Mouse (Mus musculus): Measurements from ENCODE around the gene Leng1. TPM values are rescaled to one million over a fixed set of nuclear protein-coding genes. Genes with fewer than 3 reads are reported as not detected.
A peak's percentile ranks its signal among the peaks of the same experiment; 100 is the strongest.
"Not testable (repeated sequence)": the region's sequence is repeated elsewhere in the genome, so short reads cannot be mapped to it uniquely, and the experiment has no call there.

Gene Leng1
- polyA plus RNA-seq (2015; fragmentation: Nextera tagmentation; extraction: Ambion mirVana) = 12.2 and 13.5 TPM in 2 replicates

DNA sequence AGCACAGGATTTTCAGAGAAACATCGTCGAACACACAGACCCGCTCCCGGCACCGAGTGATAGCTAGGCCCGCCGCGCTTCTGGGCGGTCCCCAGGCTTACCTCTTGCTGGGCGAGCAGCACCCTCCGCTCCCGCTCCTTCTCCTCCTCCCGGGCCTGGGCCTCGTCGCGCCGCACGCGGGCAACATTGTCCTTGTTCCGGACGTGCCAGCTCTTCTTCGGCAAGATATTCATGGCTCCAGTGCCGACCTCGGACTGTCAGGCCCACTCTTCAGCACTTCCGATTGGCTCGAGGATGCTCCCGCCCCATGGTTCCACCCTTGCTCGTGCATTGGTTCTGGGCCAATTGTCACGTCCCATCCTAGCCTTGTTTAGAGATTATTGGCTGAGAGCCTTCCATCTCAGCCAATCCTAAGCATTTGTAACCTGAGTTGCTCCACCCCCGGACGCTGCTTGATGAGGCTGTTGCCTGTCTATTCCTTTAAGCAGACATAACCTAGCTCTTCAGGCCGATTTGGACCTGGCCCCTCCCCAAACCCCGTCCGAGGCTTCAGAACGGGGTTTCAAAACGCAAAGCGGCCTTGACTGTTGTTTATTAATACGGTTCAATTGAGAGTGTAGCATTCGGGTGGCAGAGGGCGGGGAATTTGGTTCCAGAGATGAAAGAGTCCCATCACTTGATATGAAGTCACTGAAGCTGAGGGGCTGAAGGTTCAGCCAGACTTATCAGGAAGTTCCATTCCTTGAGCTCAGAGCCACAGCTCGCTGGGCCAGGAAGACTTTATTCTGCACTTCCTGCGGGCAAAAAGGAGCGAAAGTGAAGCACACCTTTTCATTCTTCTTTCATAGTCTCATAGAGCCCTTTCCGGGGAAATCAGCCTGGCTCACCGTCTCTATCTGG is at the start of gene Leng1:
TSS of gene Leng1 (minus strand) at position 626 of the 900 bp plus-strand sequence.
- Histone ChIP-seq H3K4me2 (ENCODE audit: low read depth, low read length) (peak within 1 kb of the TSS; percentile 65), H3K9ac (ENCODE audit: low read length) (peak within 1 kb of the TSS; percentile 78), H3K27me3 (ENCODE audit: control insufficient read depth, insufficient read depth, low read depth, low read length) (no peaks in the 10 kb centered on the region), H3K4me1 (replicated peaks; ENCODE audit: control insufficient read depth, insufficient read depth, low read length) (peaks cover 10% of the 10 kb centered on the region), H3K9me3 (ENCODE audit: control insufficient read depth, low read length) (no peaks in the 10 kb centered on the region), H3K4me3 (ENCODE audit: low read length) (peak within 1 kb of the TSS; percentile 66), H3K36me3 (ENCODE audit: control insufficient read depth, insufficient read depth, low read length) (peaks cover 13% of the 10 kb centered on the region), H3K27ac (ENCODE audit: low read length) (peak within 1 kb of the TSS; percentile 91)
- peak; percentile 98 for ATAC-seq (ENCODE audit: low read depth)
- WGBS = 2% methylated on average over 45 of the region's 45 CpGs

DNA sequence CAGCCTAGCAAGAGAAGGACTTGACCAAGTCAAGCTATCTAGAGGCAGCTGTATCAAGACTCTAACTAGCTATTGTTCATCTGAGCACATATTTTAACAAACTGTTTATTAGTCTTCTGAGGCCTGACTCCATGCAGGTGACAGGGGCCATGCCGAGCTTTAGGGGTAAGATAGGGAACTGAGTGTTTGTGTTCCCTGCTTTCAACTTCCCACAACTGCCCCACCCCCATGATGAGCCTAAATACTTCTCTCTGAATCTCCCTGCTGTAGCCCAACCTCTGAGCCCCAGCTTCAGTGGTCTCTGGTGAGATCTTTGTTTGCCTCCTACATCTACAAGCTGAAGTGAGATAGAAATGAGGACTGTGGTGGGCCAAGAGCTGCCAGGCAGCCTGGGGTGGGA is 49.6 kb upstream of the Leng1 start:
- no peaks in the 10 kb centered on the region for H3K36me3 ChIP-seq (ENCODE audit: control insufficient read depth, insufficient read depth, low read length)
- no peak overlapping the region for H3K27ac ChIP-seq (ENCODE audit: low read length)
- ATAC-seq (ENCODE audit: low read depth) = no peak
- no peaks in the 10 kb centered on the region for H3K27me3 ChIP-seq (ENCODE audit: control insufficient read depth, insufficient read depth, low read depth, low read length)
- no peak overlapping the region for H3K9ac ChIP-seq (ENCODE audit: low read length)
- H3K4me3 ChIP-seq (ENCODE audit: low read length) = no peak overlapping the region
- 11% methylated on average over 1 of the region's 1 CpGs for WGBS
- no peaks in the 10 kb centered on the region for H3K4me1 ChIP-seq (replicated peaks; ENCODE audit: control insufficient read depth, insufficient read depth, low read length)
- no peak overlapping the region for H3K4me2 ChIP-seq (ENCODE audit: low read depth, low read length)
- H3K9me3 ChIP-seq (ENCODE audit: control insufficient read depth, low read length) = no peaks in the 10 kb centered on the region

DNA sequence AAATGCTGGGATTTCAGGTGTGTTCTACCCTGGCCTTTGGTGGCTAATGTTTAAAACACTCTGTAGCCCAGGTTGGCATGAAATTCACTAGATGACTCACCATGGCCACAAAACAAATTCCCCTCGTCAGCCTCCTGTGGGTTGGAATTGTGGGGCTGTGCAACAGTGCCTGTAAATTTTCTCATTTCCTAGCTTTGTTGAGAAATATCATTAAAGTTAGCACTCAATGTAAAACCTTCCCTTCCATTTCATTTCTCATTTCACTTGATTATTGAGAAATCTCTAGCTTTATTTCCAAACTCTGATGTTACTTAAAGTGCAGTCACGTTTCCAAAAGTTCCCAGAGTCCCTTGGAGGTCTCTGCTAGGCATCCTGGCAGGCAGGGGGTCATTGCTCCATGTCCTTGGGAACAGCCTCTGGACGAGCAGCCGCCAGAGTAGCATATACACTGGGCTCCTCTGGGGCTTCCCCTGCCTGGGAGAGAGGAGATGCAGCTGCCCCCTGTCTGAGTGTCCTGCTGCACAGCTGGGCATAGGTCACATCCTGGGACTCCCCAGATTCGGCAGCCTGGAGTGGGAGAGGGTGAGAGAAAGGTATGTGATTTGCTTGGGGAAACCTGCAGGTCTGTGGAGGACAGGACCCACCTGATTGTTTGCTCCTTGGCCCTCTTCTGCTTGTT is 46.8 kb upstream of the Leng1 start:
- WGBS = 27% methylated on average over 5 of the region's 5 CpGs
- Histone ChIP-seq H3K4me1 (replicated peaks; ENCODE audit: control insufficient read depth, insufficient read depth, low read length) (no peaks in the 10 kb centered on the region), H3K4me3 (ENCODE audit: low read length) (no peak overlapping the region), H3K27me3 (ENCODE audit: control insufficient read depth, insufficient read depth, low read depth, low read length) (no peaks in the 10 kb centered on the region), H3K27ac (ENCODE audit: low read length) (no peak overlapping the region), H3K9ac (ENCODE audit: low read length) (no peak overlapping the region), H3K9me3 (ENCODE audit: control insufficient read depth, low read length) (no peaks in the 10 kb centered on the region), H3K4me2 (ENCODE audit: low read depth, low read length) (no peak overlapping the region), H3K36me3 (ENCODE audit: control insufficient read depth, insufficient read depth, low read length) (peaks cover 6% of the 10 kb centered on the region)
- ATAC-seq (ENCODE audit: low read depth) = 0 out of 2 replicates have a peak, but pooled peaks have one; percentile 23

DNA sequence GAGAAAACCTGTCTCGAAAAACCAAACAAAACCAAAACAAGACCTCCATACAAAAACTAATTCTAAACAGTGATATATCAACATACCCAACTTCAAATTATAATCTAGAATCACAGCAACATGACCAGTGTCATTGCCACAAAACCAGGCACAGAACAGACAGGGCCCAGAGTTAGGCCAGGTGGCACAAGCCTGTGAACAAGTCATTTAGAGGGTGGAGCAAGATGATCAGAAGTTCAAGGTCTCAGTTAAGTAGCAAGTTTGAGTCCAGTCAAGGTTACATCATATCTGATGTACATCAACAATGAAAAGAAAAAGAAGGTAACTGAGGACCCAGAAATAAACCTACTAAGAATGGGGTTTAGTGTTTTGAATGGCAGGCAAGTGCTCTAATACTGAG is 43.4 kb upstream of the Leng1 start:
- Histone ChIP-seq H3K9me3 (ENCODE audit: control insufficient read depth, low read length) (no peaks in the 10 kb centered on the region), H3K9ac (ENCODE audit: low read length) (no peak overlapping the region), H3K36me3 (ENCODE audit: control insufficient read depth, insufficient read depth, low read length) (peaks cover 25% of the 10 kb centered on the region), H3K4me1 (replicated peaks; ENCODE audit: control insufficient read depth, insufficient read depth, low read length) (peaks cover 17% of the 10 kb centered on the region), H3K4me3 (ENCODE audit: low read length) (no peak overlapping the region), H3K4me2 (ENCODE audit: low read depth, low read length) (no peak overlapping the region), H3K27me3 (ENCODE audit: control insufficient read depth, insufficient read depth, low read depth, low read length) (no peaks in the 10 kb centered on the region), H3K27ac (ENCODE audit: low read length) (no peak overlapping the region)
- no peak for ATAC-seq (ENCODE audit: low read depth)
- WGBS = 48% methylated on average over 1 of the region's 1 CpGs

DNA sequence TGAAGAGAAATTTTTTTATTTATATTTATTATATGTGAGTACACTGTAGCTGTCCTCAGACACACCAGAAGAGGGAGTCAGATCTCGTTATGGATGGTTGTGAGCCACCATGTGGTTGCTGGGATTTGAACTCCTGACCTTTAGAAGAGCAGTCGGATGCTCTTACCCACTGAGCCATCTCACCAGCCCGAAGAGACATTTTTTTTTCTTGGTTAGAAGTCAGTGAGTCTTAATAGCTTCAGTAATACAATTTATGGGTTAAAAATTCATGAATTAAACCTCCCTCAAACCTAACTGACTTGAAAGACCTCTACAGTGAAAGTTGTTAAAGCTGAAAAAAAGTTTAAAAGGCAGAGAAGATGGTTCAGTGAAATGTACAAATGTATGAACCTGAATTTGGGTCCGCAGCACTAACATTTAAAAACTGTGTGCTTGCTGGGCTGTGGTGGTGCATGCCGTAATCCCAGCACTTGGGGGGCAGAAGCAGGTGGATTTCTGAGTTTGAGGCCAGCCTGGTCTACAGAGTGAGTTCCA is 42.9 kb upstream of the Leng1 start:
- not testable (repeated sequence) for ATAC-seq (ENCODE audit: low read depth); H3K4me3 ChIP-seq (ENCODE audit: low read length); H3K9me3 ChIP-seq (ENCODE audit: control insufficient read depth, low read length); H3K27me3 ChIP-seq (ENCODE audit: control insufficient read depth, insufficient read depth, low read depth, low read length); H3K9ac ChIP-seq (ENCODE audit: low read length); H3K27ac ChIP-seq (ENCODE audit: low read length); H3K4me2 ChIP-seq (ENCODE audit: low read depth, low read length)
- 33% methylated on average over 5 of the region's 5 CpGs for WGBS
- peaks cover 25% of the 10 kb centered on the region for H3K36me3 ChIP-seq (ENCODE audit: control insufficient read depth, insufficient read depth, low read length)
- peaks cover 17% of the 10 kb centered on the region for H3K4me1 ChIP-seq (replicated peaks; ENCODE audit: control insufficient read depth, insufficient read depth, low read length)

DNA sequence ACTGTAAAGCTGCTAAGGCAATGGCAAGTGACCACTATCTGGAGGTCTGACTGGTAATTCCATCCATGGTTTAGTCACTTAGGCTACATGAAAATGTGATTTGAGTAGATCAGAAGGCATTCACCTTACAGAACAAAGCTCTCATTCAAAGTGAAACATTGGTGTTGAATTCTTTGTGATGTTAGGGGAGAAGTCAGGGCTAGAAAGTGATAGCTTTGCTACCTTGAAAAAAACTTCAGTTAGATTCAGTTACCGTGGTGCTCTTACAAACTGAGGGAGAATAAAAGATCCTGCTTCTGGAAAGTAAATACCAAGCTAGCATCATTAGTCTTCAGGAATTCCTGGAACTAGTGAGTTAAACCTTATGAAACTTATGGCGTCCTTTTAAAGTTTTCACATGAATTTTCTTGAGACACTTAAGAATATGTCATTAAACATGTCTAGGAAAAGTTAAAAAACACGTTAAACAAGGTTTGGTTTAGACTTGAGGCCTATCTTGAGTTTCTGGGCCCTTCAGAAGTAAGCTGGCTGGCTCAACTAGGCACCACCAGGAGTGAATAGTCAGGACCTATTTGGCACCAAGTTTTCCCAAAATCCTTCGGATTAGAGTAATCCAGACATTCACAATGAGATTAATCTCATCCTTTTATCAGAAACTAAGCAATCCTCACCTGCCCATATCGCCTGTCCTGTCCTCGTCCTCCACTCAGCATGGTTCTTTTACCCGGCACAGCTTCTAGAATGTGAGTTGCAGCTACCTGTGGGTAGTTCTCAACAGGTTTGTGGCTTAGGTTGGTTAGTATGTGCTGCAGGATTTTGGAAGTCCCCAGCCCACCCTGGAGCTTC is 42.2 kb upstream of the Leng1 start:
- no peak overlapping the region for H3K9ac ChIP-seq (ENCODE audit: low read length)
- peaks cover 17% of the 10 kb centered on the region for H3K4me1 ChIP-seq (replicated peaks; ENCODE audit: control insufficient read depth, insufficient read depth, low read length)
- no peak for ATAC-seq (ENCODE audit: low read depth)
- H3K4me2 ChIP-seq (ENCODE audit: low read depth, low read length) = no peak overlapping the region
- no peak overlapping the region for H3K27ac ChIP-seq (ENCODE audit: low read length)
- H3K27me3 ChIP-seq (ENCODE audit: control insufficient read depth, insufficient read depth, low read depth, low read length) = no peaks in the 10 kb centered on the region
- H3K4me3 ChIP-seq (ENCODE audit: low read length) = no peak overlapping the region
- peaks cover 25% of the 10 kb centered on the region for H3K36me3 ChIP-seq (ENCODE audit: control insufficient read depth, insufficient read depth, low read length)
- 28% methylated on average over 7 of the region's 7 CpGs for WGBS
- no peaks in the 10 kb centered on the region for H3K9me3 ChIP-seq (ENCODE audit: control insufficient read depth, low read length)

DNA sequence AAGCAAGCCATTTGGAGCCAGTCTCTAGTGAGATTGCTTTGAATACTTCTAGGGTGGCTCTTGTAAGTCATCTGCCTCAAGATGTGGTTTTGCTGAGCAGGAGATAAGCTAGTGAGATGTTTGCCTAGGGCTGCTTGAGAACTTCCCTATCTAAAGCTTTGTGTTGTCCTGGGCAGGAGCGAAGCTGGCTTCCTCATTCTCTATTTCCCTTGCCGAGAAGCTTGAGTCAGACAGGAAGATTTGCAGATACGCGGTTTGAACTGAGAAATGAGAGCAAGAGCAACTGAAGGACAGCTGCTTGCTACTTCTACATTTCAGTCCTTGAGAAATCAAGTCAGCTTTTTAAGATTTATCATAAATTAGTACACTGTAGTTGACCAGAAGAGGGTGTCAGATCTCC is 41.4 kb upstream of the Leng1 start:
- H3K9ac ChIP-seq (ENCODE audit: low read length) = no peak overlapping the region; the same call in 1 of the 2 replicates
- no peak overlapping the region for H3K4me3 ChIP-seq (ENCODE audit: low read length)
- peaks cover 17% of the 10 kb centered on the region for H3K4me1 ChIP-seq (replicated peaks; ENCODE audit: control insufficient read depth, insufficient read depth, low read length)
- no peak for ATAC-seq (ENCODE audit: low read depth)
- WGBS = 50% methylated on average over 4 of the region's 4 CpGs
- H3K9me3 ChIP-seq (ENCODE audit: control insufficient read depth, low read length) = no peaks in the 10 kb centered on the region
- peaks cover 25% of the 10 kb centered on the region for H3K36me3 ChIP-seq (ENCODE audit: control insufficient read depth, insufficient read depth, low read length)
- H3K27me3 ChIP-seq (ENCODE audit: control insufficient read depth, insufficient read depth, low read depth, low read length) = no peaks in the 10 kb centered on the region
- H3K4me2 ChIP-seq (ENCODE audit: low read depth, low read length) = no peak overlapping the region
- no peak overlapping the region; the same call in 1 of the 2 replicates for H3K27ac ChIP-seq (ENCODE audit: low read length)

DNA sequence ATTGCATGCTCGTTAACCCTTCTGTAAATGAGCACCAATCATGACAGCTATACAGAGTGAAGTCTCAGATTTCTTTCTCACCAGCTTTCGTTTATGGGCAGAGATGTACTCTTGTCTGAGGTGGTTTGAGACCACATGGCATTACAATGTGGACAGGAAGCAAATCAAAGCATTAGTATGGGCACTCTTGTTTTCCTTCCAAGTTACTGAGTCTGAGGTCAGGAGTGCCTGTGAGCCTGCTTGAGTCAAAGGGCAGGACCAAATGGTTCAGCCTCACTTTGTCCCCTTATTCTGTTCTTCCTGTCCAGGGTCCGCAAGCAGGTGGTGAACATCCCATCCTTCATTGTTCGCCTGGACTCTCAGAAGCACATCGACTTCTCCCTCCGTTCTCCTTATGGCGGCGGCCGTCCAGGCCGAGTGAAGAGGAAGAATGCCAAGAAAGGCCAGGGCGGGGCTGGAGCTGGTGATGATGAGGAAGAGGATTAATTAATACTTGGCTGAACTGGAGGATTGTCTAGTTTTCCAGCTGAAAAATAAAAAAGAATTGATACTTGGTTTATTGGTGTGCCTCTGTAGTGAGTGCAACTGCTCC is 40.8 kb upstream of the Leng1 start:
- Histone ChIP-seq H3K9ac (ENCODE audit: low read length) (peak overlapping the region; percentile 72), H3K27me3 (ENCODE audit: control insufficient read depth, insufficient read depth, low read depth, low read length) (no peaks in the 10 kb centered on the region), H3K9me3 (ENCODE audit: control insufficient read depth, low read length) (no peaks in the 10 kb centered on the region), H3K36me3 (ENCODE audit: control insufficient read depth, insufficient read depth, low read length) (peaks cover 25% of the 10 kb centered on the region), H3K27ac (ENCODE audit: low read length) (no peak overlapping the region; the same call in 1 of the 2 replicates), H3K4me2 (ENCODE audit: low read depth, low read length) (peak overlapping the region; percentile 92), H3K4me3 (ENCODE audit: low read length) (peak overlapping the region; percentile 66), H3K4me1 (replicated peaks; ENCODE audit: control insufficient read depth, insufficient read depth, low read length) (peaks cover 17% of the 10 kb centered on the region)
- WGBS = 40% methylated on average over 11 of the region's 11 CpGs
- ATAC-seq (ENCODE audit: low read depth) = no peak
